Mouse (Mus musculus) CH12.LX (cell line): ENCODE data around the gene Camkk1. TPM values are rescaled to one million over a fixed set of nuclear protein-coding genes. Genes with fewer than 3 reads are reported as not detected.

Experiments
- DNase-seq: peaks from one replicate; pipeline ENCODE4 v3.0.0-alpha.2; 2013; ENCODE audit errors: extremely low read depth
- H3K27ac ChIP-seq: 2 replicates; pipeline ENCODE4 v1.5.1; 2012; ENCODE audit warnings: low read depth, mild to moderate bottlenecking, control low read depth, moderate library complexity; ENCODE audit not compliant: insufficient read depth
- H3K27me3 ChIP-seq: replicated peaks from 2 replicates; pipeline ENCODE3; 2012; ENCODE audit warnings: inconsistent platforms
- H3K36me3 ChIP-seq, 2 experiments: replicated peaks in 1 of 2; 2 replicates each; pipeline versions ENCODE3 to v1.6.1; 2012; ENCODE audit warnings: inconsistent platforms in 1 of 2, low read length in 1 of 2, mild to moderate bottlenecking in 1 of 2, mixed read lengths in 1 of 2, moderate library complexity in 1 of 2; ENCODE audit not compliant: control insufficient read depth in 1 of 2, insufficient read depth in 1 of 2
- H3K4me1 ChIP-seq, 2 experiments: 2 replicates each; pipeline ENCODE4 v1.6.1; 2012; ENCODE audit warnings: inconsistent platforms in 1 of 2, moderate library complexity in 1 of 2; ENCODE audit not compliant: insufficient read depth in 2 of 2, control insufficient read depth in 1 of 2
- H3K4me2 ChIP-seq: 2 replicates; pipeline ENCODE4 v1.6.1; 2012; ENCODE audit warnings: low read depth, mild to moderate bottlenecking, control low read depth; ENCODE audit not compliant: poor library complexity, insufficient read depth, severe bottlenecking
- H3K4me3 ChIP-seq, 3 experiments: fragments of 150-350 bp in 1 of 3; sonication (generic) in 1 of 3; replicated peaks in 1 of 3; 2 replicates each; pipeline versions ENCODE3 to v1.5.1; 2011 to 2012; ENCODE audit warnings: low read depth in 2 of 3, low read length in 2 of 3, mild to moderate bottlenecking in 2 of 3, moderate library complexity in 2 of 3, control low read depth in 1 of 3, improper control_type of control experiment in 1 of 3, inconsistent platforms in 1 of 3, mixed read lengths in 1 of 3; ENCODE audit not compliant: poor library complexity in 1 of 3
- H3K79me2 ChIP-seq: replicated peaks from 2 replicates; pipeline ENCODE4 v1.6.1; 2012; ENCODE audit warnings: mild to moderate bottlenecking, moderate library complexity; ENCODE audit not compliant: control insufficient read depth, poor library complexity, insufficient read depth, severe bottlenecking; ENCODE audit errors: extremely low read depth
- H3K9ac ChIP-seq: 2 replicates; pipeline ENCODE4 v1.6.1; 2012; ENCODE audit warnings: low read depth, mild to moderate bottlenecking, control low read depth, moderate library complexity; ENCODE audit not compliant: insufficient read depth
- H3K9me3 ChIP-seq: replicated peaks from 2 replicates; pipeline ENCODE3; 2012; ENCODE audit warnings: low read length, inconsistent platforms, mixed read lengths
- BHLHE40 ChIP-seq: IDR thresholded peaks from 2 replicates; pipeline ENCODE4 v1.6.1; 2011; ENCODE audit warnings: mild to moderate bottlenecking, low read depth, low read length, improper control_type of control experiment
- CHD1 ChIP-seq: IDR thresholded peaks from 2 replicates; pipeline ENCODE4 v1.6.1; 2012; ENCODE audit warnings: low read depth, low read length, improper control_type of control experiment, inconsistent platforms
- CHD2 ChIP-seq: IDR thresholded peaks from 2 replicates; pipeline ENCODE4 v1.6.1; 2011; ENCODE audit warnings: low read length, improper control_type of control experiment
- ELF1 ChIP-seq: IDR thresholded peaks from 2 replicates; pipeline ENCODE4 v1.6.1; 2014; ENCODE audit warnings: low read depth, mild to moderate bottlenecking, inconsistent platforms, low read length, improper control_type of control experiment
- EP300 ChIP-seq: IDR thresholded peaks from 2 replicates; pipeline ENCODE4 v1.6.1; 2011; ENCODE audit warnings: low read length, improper control_type of control experiment
- ETS1 ChIP-seq: conservative IDR thresholded peaks from 2 replicates; pipeline ENCODE4 v1.6.1; 2012; ENCODE audit warnings: low read depth, mild to moderate bottlenecking, inconsistent platforms, low read length, improper control_type of control experiment, moderate library complexity
- HCFC1 ChIP-seq: IDR thresholded peaks from 2 replicates; pipeline ENCODE4 v1.6.1; 2012; ENCODE audit warnings: low read depth, mild to moderate bottlenecking, inconsistent platforms, low read length, improper control_type of control experiment
- IRF4 ChIP-seq: IDR thresholded peaks from 2 replicates; pipeline ENCODE4 v1.6.1; 2014; ENCODE audit warnings: low read depth, mild to moderate bottlenecking, inconsistent platforms, low read length, improper control_type of control experiment
- JUN ChIP-seq: IDR thresholded peaks from 2 replicates; pipeline ENCODE4 v1.6.1; 2011; ENCODE audit warnings: low read depth, mild to moderate bottlenecking, low read length, improper control_type of control experiment, moderate library complexity; ENCODE audit not compliant: insufficient read depth
- MAX ChIP-seq: IDR thresholded peaks from 2 replicates; pipeline ENCODE4 v1.6.1; 2011; ENCODE audit warnings: low read length, improper control_type of control experiment
- MAZ ChIP-seq: IDR thresholded peaks from 2 replicates; pipeline ENCODE4 v1.6.1; 2012; ENCODE audit warnings: low read depth, mild to moderate bottlenecking, inconsistent platforms, low read length, improper control_type of control experiment, moderate library complexity
- MEF2A ChIP-seq: IDR thresholded peaks from 2 replicates; pipeline ENCODE4 v1.6.1; 2014; ENCODE audit warnings: low read depth, mild to moderate bottlenecking, inconsistent platforms, low read length, improper control_type of control experiment, borderline replicate concordance
- MXI1 ChIP-seq: IDR thresholded peaks from 2 replicates; pipeline ENCODE4 v1.6.1; 2011; ENCODE audit warnings: mild to moderate bottlenecking, low read depth, low read length, improper control_type of control experiment
- MYC ChIP-seq: IDR thresholded peaks from 2 replicates; pipeline ENCODE4 v1.6.1; 2011; ENCODE audit warnings: low read depth, mild to moderate bottlenecking, improper control_type of control experiment, low read length
- NRF1 ChIP-seq: IDR thresholded peaks from 2 replicates; pipeline ENCODE4 v1.6.1; 2014; ENCODE audit warnings: low read depth, mild to moderate bottlenecking, inconsistent platforms, low read length, improper control_type of control experiment, moderate library complexity
- PAX5 ChIP-seq: IDR thresholded peaks from 2 replicates; pipeline ENCODE4 v1.6.1; 2012; ENCODE audit warnings: low read length, inconsistent platforms, mixed read lengths
- POLR2A ChIP-seq: IDR thresholded peaks from 2 replicates; pipeline ENCODE4 v1.6.1; 2011; ENCODE audit warnings: low read depth, mild to moderate bottlenecking, improper control_type of control experiment, low read length
- RCOR1 ChIP-seq: conservative IDR thresholded peaks from 2 replicates; pipeline ENCODE4 v1.6.1; 2012; ENCODE audit warnings: low read depth, mild to moderate bottlenecking, inconsistent platforms, low read length, improper control_type of control experiment
- SIN3A ChIP-seq: IDR thresholded peaks from 2 replicates; pipeline ENCODE4 v1.6.1; 2012; ENCODE audit warnings: low read length, improper control_type of control experiment, inconsistent platforms
- SMC3 ChIP-seq: IDR thresholded peaks from 2 replicates; pipeline ENCODE4 v1.6.1; 2011; ENCODE audit warnings: low read depth, low read length, improper control_type of control experiment
- TCF12 ChIP-seq: IDR thresholded peaks from 2 replicates; pipeline ENCODE4 v1.6.1; 2014; ENCODE audit warnings: low read depth, mild to moderate bottlenecking, inconsistent platforms, low read length, improper control_type of control experiment
- USF1 ChIP-seq: IDR thresholded peaks from 2 replicates; pipeline ENCODE4 v1.6.1; 2014; ENCODE audit warnings: low read depth, mild to moderate bottlenecking, inconsistent platforms, low read length, improper control_type of control experiment
- ZMIZ1 ChIP-seq: IDR thresholded peaks from 2 replicates; pipeline ENCODE4 v1.6.1; 2012; ENCODE audit warnings: low read depth, mild to moderate bottlenecking, inconsistent platforms, low read length, improper control_type of control experiment
- dilution Hi-C: fragments of 300-500 bp; cut with MboI; formaldehyde crosslinking; loops from 2 replicates; pipeline ENCODE4 v1.14.3; 2020; ENCODE audit warnings: low sequenced_read_pairs; ENCODE audit not compliant: extremely low pct_unique_long_range_greater_than_20kb, extremely low pct_ligation_motif_present
- in situ Hi-C: fragments of 300-500 bp; cut with MboI; formaldehyde crosslinking; loops from 3 replicates; pipeline ENCODE4 v1.14.3; 2019; ENCODE audit warnings: low sequenced_read_pairs, low pct_ligation_motif_present, low pct_unique_long_range_greater_than_20kb, mixed read lengths
- polyA plus RNA-seq: library from polyadenylated mRNA; unstranded; fragments of >175 nt; gene quantifications from 2 replicates; pipeline ENCODE4 v1.2.1, GENCODE M21; 2012; ENCODE audit warnings: low read depth; ENCODE audit not compliant: insufficient read length
- total RNA-seq, 2 experiments: library from RNA; depleted of rRNA; stranded (reverse); fragments of 300-350 nt in 1 of 2; fragments of >200 nt in 1 of 2; gene quantifications; 2 replicates each; pipeline ENCODE4 v1.2.3; 2012 to 2014

Camkk1 gene
- total RNA-seq (2012; rRNA removed) (8.2 and 9.1 TPM in 2 replicates), total RNA-seq (2014; rRNA removed) (5.1 and 6.8 TPM in 2 replicates), polyA plus RNA-seq (5.0 and 5.4 TPM in 2 replicates)

GRCm38 (mm10) chr11:73018471-73019146, at the start of gene Camkk1:
TSS of gene Camkk1 (plus strand) at chr11:73019008.
- dilution Hi-C loops = no loop called here
- no peak within 1 kb of the TSS for H3K27ac ChIP-seq
- peak within 1 kb of the TSS; percentile 77 for H3K4me2 ChIP-seq
- H3K36me3 ChIP-seq = peaks cover 9 to 37% of the 10 kb centered on the region in 2 experiments
- H3K9ac ChIP-seq = peak within 1 kb of the TSS; percentile 18
- no peaks in the 10 kb centered on the region for H3K9me3 ChIP-seq
- peaks cover 24 to 53% of the 10 kb centered on the region in 2 experiments for H3K4me1 ChIP-seq
- in situ Hi-C loops = loop anchor here (25.0 kb wide), 1 partner anchor 581 kb away; the partner anchor contains the start of genes Ggt6 and Mybbp1a
- TF ChIP-seq CHD2 (peak; percentile 88), BHLHE40 (peak; percentile 40; the same call in 1 of the 2 replicates), ZMIZ1 (peak; percentile 74; the same call in 1 of the 2 replicates), MEF2A (0 out of 2 replicates have a peak, but pooled peaks have one; percentile 40), JUN (no peak), USF1 (peak; percentile 3; the same call in 1 of the 2 replicates), MYC (no peak), MAX (no peak), RCOR1 (no peak; the same call in 1 of the 2 replicates), CHD1 (no peak), EP300 (0 out of 2 replicates have a peak, but pooled peaks have one; percentile 9), PAX5 (no peak), ETS1 (no peak), SIN3A (0 out of 2 replicates have a peak, but pooled peaks have one; percentile 4), SMC3 (no peak), IRF4 (peak; percentile 53; the same call in 1 of the 2 replicates), MAZ (peak; percentile 93), TCF12 (peak; percentile 39; the same call in 1 of the 2 replicates), NRF1 (peak; percentile 74), ELF1 (peak; percentile 41; the same call in 1 of the 2 replicates), HCFC1 (peak; percentile 30; the same call in 1 of the 2 replicates), MXI1 (peak; percentile 47; the same call in 1 of the 2 replicates), POLR2A (peak; percentile 46; the same call in 1 of the 2 replicates)
- H3K79me2 ChIP-seq = no peaks in the 10 kb centered on the region
- peaks cover 15% of the 10 kb centered on the region for H3K27me3 ChIP-seq
- DNase-seq = peak; percentile 83
- H3K4me3 ChIP-seq = peak within 1 kb of the TSS; percentile 41 to 69 (median 67)
